Mouse (Mus musculus) liver, embryonic 16.5 days (tissue): Measurements from ENCODE around the gene Cysrt1. TPM values are rescaled to one million over a fixed set of nuclear protein-coding genes. Genes with fewer than 3 reads are reported as not detected.

Source experiments
- ATAC-seq: fragments of 200-750 bp; cut with Nextera tagmentation; 2 replicates; pipeline ENCODE4 v1.8.0; 2017; ENCODE audit warnings: low read depth, mild to moderate bottlenecking, moderate number of reproducible peaks, moderate library complexity
- H3K27ac ChIP-seq: fragments of 300-500 bp; sonication (generic); 2 replicates; pipeline ENCODE4 v1.5.1; 2014; ENCODE audit warnings: mild to moderate bottlenecking, low read length
- H3K27me3 ChIP-seq: fragments of 300-500 bp; sonication (generic); 2 replicates; pipeline ENCODE4 v1.6.1; 2014; ENCODE audit warnings: low read depth, low read length, mixed read lengths; ENCODE audit not compliant: control insufficient read depth, insufficient read depth
- H3K36me3 ChIP-seq: fragments of 300-500 bp; sonication (generic); 2 replicates; pipeline ENCODE4 v1.6.1; 2014; ENCODE audit warnings: mild to moderate bottlenecking; ENCODE audit not compliant: control insufficient read depth, insufficient read depth
- H3K4me1 ChIP-seq: fragments of 300-500 bp; sonication (generic); 2 replicates; pipeline ENCODE4 v1.6.1; 2014; ENCODE audit warnings: low read depth, low read length, mixed read lengths; ENCODE audit not compliant: control insufficient read depth
- H3K4me2 ChIP-seq: fragments of 300-500 bp; sonication (generic); 2 replicates; pipeline ENCODE4 v1.6.1; 2014; ENCODE audit warnings: low read depth, low read length, mixed read lengths
- H3K4me3 ChIP-seq: fragments of 300-500 bp; sonication (generic); 2 replicates; pipeline ENCODE4 v1.5.1; 2014; ENCODE audit warnings: low read depth, mild to moderate bottlenecking, low read length
- H3K9ac ChIP-seq: fragments of 300-500 bp; sonication (generic); 2 replicates; pipeline ENCODE4 v1.6.1; 2014; ENCODE audit warnings: low read depth, low read length
- H3K9me3 ChIP-seq: fragments of 300-500 bp; sonication (generic); replicated peaks from 2 replicates; pipeline ENCODE4 v1.6.1; 2016; ENCODE audit warnings: low read length; ENCODE audit not compliant: control insufficient read depth
- WGBS: fragments of 180-500 bp; shearing (Covaris S2); extraction: QIAGEN DNeasy Blood & Tissue Kit; methylation state at CpG from one replicate; pipeline ENCODE4 v1.1.7; 2014; ENCODE audit not compliant: insufficient replicate concordance; 5-methylcytosine and 5-hydroxymethylcytosine counted together
- polyA plus RNA-seq: library from polyadenylated mRNA; unstranded; fragments of >200 nt; fragmentation: Nextera tagmentation; extraction: Ambion mirVana; gene quantifications from 2 replicates; pipeline ENCODE4 v1.2.1, GENCODE M21; 2015

The Cysrt1 gene
- polyA plus RNA-seq, 1 experiment from 2014 or later, result not detected

DNA sequence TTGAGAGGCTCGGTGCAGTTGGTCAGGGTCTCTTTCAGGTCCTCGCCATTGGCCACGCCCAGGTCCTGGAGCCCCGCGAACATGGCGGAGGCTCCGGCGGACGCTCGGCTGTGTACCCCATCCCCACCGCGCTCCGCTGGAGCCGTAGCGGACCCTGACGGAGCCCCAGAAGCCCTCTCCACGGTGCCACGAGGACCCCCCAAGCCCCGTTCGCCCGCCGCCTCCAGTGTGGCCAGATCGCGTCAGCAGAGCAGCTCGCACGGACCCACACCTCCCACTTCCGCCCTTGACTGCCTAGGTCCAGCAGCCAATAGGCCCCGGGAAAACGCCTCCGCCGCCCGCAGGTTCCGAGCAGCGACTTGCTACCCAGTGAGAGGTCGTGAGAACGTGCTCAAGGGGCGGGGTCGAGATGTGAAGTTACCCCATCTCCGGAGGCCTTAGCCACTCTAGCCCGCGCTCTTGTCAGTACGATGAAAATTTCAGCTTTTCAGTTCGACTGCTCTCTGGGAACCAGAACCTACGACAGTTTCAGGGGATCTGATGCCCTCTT lies 31.1 kb downstream of the Cysrt1 start, which contains the start of gene Nelfb:
Nelfb (minus strand) TSS at position 369 of the 550 bp plus-strand sequence.
- no peaks in the 10 kb centered on the region for H3K9me3 ChIP-seq

DNA sequence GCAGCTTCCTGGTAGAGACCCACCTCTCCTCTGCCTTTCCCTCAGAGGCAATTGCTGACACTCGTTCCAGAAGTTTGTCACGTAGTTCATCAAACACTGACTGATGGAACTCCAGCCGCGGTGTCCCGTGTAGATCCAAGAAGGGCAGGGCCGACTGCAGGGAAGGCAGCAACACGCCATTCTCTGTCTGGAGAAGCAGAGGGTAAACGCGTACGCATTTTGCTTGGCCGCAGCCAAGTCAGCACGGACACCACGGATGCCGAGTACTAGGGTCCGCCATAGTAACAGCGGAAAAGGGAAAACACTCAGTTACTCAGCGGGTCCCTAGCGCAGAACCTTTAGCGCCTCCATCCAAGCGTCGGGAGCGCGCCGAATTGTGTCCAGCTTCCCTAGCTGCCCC lies 31.6 kb downstream of the Cysrt1 start:
- peaks cover 9% of the 10 kb centered on the region for H3K36me3 ChIP-seq
- peak; percentile 17 for ATAC-seq
- 0% methylated on average over 24 of the region's 24 CpGs for WGBS

More for the DNA sequence above, 31.1 kb downstream of the Cysrt1 start, which contains the start of gene Nelfb:
- WGBS, result under 1% methylated on average over 44 of the region's 44 CpGs
- ATAC-seq, result peak; percentile 94
- H3K4me2 ChIP-seq, result peak within 1 kb of the TSS; percentile 88
- peak within 1 kb of the TSS; percentile 83 for H3K4me3 ChIP-seq
- no peaks in the 10 kb centered on the region for H3K27me3 ChIP-seq
- peak within 1 kb of the TSS; percentile 82 for H3K27ac ChIP-seq
- peaks cover 5% of the 10 kb centered on the region; the same call in 1 of the 2 replicates for H3K36me3 ChIP-seq
- H3K9ac ChIP-seq, result peak within 1 kb of the TSS; percentile 94
- peaks cover 18% of the 10 kb centered on the region for H3K4me1 ChIP-seq

DNA sequence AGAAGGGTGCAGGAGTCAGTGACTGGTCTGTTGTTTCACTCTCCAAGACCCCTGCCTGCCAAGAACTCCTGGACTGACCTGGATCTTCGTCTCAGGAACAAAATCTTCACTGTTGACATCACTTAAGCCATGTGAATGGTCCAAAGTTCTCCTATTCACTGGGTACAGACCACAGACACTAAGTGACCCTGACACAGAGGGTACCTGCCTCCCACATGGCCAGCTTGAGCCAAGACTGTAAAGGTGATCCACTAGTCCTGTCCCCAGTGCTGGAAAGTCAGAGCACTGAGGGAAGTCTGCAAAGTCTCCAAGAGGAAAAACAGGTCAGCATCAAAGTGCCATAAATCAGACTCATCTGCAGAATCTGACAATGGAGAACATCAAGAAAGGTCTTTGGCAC lies 34.7 kb downstream of the Cysrt1 start:
- Histone ChIP-seq H3K27me3 (no peaks in the 10 kb centered on the region), H3K4me2 (no peak overlapping the region), H3K4me3 (no peak overlapping the region), H3K9me3 (no peaks in the 10 kb centered on the region), H3K9ac (no peak overlapping the region), H3K27ac (no peak overlapping the region), H3K4me1 (peaks cover 18% of the 10 kb centered on the region), H3K36me3 (peaks cover 32% of the 10 kb centered on the region)
- ATAC-seq, result no peak
- WGBS, result 73% methylated on average over 1 of the region's 1 CpGs

More for the DNA sequence above, 31.6 kb downstream of the Cysrt1 start:
- H3K4me2 ChIP-seq, result peak overlapping the region; percentile 88
- peaks cover 18% of the 10 kb centered on the region for H3K4me1 ChIP-seq
- no peaks in the 10 kb centered on the region for H3K9me3 ChIP-seq
- peak overlapping the region; percentile 94 for H3K9ac ChIP-seq
- H3K27me3 ChIP-seq, result no peaks in the 10 kb centered on the region
- peak overlapping the region; percentile 82 for H3K27ac ChIP-seq
- peak overlapping the region; percentile 83 for H3K4me3 ChIP-seq

DNA sequence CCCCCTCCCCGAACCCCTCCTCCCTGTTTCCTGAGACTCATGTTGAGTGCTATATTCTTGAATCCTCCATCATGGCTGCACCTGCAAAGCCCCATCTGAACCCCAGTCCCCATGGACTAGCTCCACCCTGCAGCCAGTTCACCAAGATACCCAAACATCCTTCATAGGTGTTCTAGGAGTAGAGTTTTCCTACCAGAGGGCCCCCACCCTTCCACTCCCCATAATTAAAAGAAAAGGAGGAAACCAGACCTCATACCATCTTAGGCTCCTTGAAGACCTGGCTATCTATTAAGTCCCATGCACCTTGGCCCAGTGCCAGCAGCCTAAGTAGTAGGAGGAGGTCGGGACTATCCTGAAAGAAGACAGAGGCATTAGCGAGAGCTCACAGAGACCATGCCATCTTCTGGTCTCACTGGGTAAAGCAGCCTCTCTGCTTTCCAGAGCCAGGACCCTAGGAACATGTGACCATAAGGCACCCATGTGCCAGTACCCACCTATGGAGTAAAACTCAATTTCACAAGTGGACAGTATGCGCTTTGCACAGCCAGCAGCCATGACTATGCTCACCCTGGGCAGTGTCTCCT lies 38.5 kb downstream of the Cysrt1 start:
- peak; percentile 48; the same call in 1 of the 2 replicates for ATAC-seq
- Histone ChIP-seq H3K9me3 (no peaks in the 10 kb centered on the region), H3K27ac (no peak overlapping the region), H3K36me3 (peaks cover 47% of the 10 kb centered on the region), H3K9ac (no peak overlapping the region), H3K4me2 (no peak overlapping the region), H3K4me1 (no peaks in the 10 kb centered on the region), H3K27me3 (no peaks in the 10 kb centered on the region), H3K4me3 (no peak overlapping the region)
- WGBS, result 62% methylated on average over 4 of the region's 4 CpGs

DNA sequence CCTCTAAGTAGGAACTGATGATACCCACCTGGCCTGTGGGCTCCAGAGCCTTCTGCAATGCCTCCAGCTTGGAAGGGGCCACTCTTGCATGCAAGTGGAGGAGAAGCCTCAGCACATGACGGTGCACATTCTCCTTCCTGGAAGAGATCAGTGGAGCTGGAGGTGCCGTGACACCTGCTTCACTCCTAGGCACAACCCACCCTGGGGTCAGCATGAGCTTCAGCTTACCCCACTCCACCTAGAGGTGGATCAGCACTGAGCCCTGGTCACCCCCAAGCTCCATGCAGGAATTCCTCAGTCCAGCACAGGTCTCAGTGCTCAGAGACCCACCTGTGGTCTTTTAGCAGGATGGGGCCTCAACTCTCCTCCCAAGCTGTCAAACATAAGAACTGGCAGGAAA lies 41.6 kb downstream of the Cysrt1 start:
- no peak for ATAC-seq
- peaks cover 40% of the 10 kb centered on the region for H3K36me3 ChIP-seq
- H3K4me1 ChIP-seq, result peaks cover 15% of the 10 kb centered on the region
- H3K4me2 ChIP-seq, result no peak overlapping the region
- WGBS, result 73% methylated on average over 2 of the region's 2 CpGs
- no peaks in the 10 kb centered on the region for H3K9me3 ChIP-seq
- no peaks in the 10 kb centered on the region for H3K27me3 ChIP-seq
- no peak overlapping the region for H3K27ac ChIP-seq
- no peak overlapping the region for H3K9ac ChIP-seq
- H3K4me3 ChIP-seq, result no peak overlapping the region

DNA sequence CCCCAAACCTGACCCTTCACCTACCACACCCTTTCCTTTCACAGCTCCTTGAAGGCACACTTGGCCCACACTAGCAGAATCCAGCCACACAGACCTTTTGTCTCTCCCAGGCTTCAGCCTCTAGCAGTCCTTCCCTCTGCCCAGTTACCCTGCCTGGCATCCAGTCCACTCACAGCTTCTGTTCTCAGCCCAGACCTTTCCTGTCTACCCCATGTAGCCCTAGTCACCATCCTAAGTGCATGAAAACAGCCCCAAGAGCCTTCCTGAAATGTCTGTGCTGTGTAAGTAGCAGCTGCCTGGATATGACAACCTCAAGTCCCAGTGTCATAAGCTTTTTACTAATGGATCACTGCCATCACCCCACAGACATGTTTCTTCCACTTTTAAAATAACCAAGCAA lies 44.3 kb downstream of the Cysrt1 start:
- no peak for ATAC-seq
- H3K9ac ChIP-seq, result no peak overlapping the region
- no peaks in the 10 kb centered on the region for H3K9me3 ChIP-seq
- peaks cover 20% of the 10 kb centered on the region for H3K36me3 ChIP-seq
- no peak overlapping the region for H3K27ac ChIP-seq
- no peak overlapping the region for H3K4me3 ChIP-seq
- peaks cover 39% of the 10 kb centered on the region for H3K4me1 ChIP-seq
- no peak overlapping the region for H3K4me2 ChIP-seq
- no peaks in the 10 kb centered on the region for H3K27me3 ChIP-seq

DNA sequence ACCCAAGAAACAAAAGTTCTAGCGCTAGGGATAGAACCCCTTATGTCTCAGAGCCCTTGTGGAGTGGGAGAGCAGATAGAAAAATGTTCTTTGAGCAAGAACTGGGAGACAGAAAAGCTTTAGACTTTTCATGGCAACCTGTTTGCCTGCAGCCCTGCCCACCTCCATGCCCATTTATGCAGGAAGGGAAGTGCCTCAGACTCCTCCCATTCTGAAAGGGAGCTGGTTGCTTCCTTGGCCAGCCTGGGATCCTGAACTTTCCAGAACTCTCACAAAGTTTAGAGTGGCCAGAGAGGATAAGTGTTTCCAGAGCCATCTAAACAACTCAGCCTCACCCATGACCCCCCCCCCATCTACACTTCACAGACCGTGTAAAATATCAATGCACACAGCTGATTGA lies 45.1 kb downstream of the Cysrt1 start:
- Histone ChIP-seq H3K36me3 (peaks cover 13% of the 10 kb centered on the region), H3K9me3 (no peaks in the 10 kb centered on the region), H3K4me2 (peak overlapping the region; percentile 71; the same call in 1 of the 2 replicates), H3K9ac (no peak overlapping the region; the same call in 1 of the 2 replicates), H3K27me3 (no peaks in the 10 kb centered on the region), H3K4me1 (peaks cover 40% of the 10 kb centered on the region), H3K4me3 (peak overlapping the region; percentile 54; the same call in 1 of the 2 replicates), H3K27ac (peak overlapping the region; percentile 79)
- ATAC-seq, result no peak
- 15% methylated on average over 2 of the region's 2 CpGs for WGBS

DNA sequence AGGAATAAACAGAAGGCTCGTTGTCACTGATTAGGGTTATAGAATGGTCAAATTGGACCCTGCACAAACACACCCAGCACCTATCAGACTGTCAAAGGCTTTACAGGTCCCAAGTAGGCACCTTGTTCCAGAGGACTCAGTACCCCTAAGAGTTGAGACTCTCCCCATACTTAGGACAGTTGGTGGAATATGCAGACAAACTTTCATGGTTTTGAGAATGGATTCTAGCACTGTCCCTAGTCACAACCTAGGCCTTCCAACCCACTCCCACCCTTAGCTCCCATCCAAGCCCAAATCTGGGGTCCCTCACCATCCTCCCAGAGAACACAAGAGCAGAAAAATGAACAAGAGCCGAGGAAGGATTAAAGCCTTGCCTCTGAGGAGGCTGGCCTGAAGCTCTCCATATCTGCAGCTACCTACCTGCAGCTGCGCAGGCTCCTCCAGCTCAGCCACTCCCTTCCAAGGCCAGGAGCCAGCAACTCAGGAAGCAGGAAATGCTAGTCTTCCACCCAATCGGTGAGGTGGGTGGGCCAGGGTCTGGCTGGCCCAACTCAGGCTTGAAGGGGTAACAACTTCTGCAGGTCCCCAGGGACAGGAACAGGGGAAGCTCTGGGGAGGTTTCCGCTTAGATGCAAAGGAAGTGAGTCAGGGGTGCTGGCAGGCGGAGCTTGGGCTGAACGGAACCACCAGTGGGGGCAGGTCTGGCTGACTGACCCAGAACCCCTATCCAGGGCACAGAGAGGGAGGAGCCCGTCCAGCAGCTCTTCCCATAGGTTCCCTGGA lies 45.9 kb downstream of the Cysrt1 start, which contains the start of gene Tor4a:
Tor4a (minus strand) TSS at position 715 of the 783 bp plus-strand sequence.
- peak within 1 kb of the TSS; percentile 79 for H3K27ac ChIP-seq
- peaks cover 12% of the 10 kb centered on the region for H3K36me3 ChIP-seq
- ATAC-seq, result peak; percentile 54
- peak within 1 kb of the TSS; percentile 71 for H3K4me2 ChIP-seq
- no peaks in the 10 kb centered on the region for H3K27me3 ChIP-seq
- H3K4me3 ChIP-seq, result peak within 1 kb of the TSS; percentile 54
- no peaks in the 10 kb centered on the region for H3K9me3 ChIP-seq
- H3K4me1 ChIP-seq, result peaks cover 40% of the 10 kb centered on the region
- WGBS, result 2% methylated on average over 8 of the region's 8 CpGs
- H3K9ac ChIP-seq, result peak within 1 kb of the TSS; percentile 61
